Mouse (Mus musculus) hindbrain, embryonic 11.5 days (tissue): ENCODE data around the gene Krt23. TPM values are rescaled to one million over a fixed set of nuclear protein-coding genes. Genes with fewer than 3 reads are reported as not detected.

Experiments used
- ATAC-seq: fragments of 200-750 bp; cut with Nextera tagmentation; 2 replicates; pipeline ENCODE4 v1.8.0; 2017; ENCODE audit warnings: mild to moderate bottlenecking, moderate TSS enrichment, moderate library complexity; ENCODE audit not compliant: low FRiP score
- DNase-seq: peaks from one replicate; pipeline ENCODE4 v3.0.0-alpha.2; 2015; ENCODE audit warnings: low spot score
- H3K27ac ChIP-seq: fragments of 300-500 bp; sonication (generic); 2 replicates; pipeline ENCODE4 v1.5.1; 2014; ENCODE audit warnings: mild to moderate bottlenecking, low read depth, low read length
- H3K27me3 ChIP-seq: fragments of 300-500 bp; sonication (generic); 2 replicates; pipeline ENCODE4 v1.6.1; 2014; ENCODE audit warnings: mild to moderate bottlenecking, low read length, moderate library complexity, mixed read lengths; ENCODE audit not compliant: control insufficient read depth, insufficient read depth
- H3K36me3 ChIP-seq: fragments of 300-500 bp; sonication (generic); 2 replicates; pipeline ENCODE4 v1.6.1; 2014; ENCODE audit warnings: mild to moderate bottlenecking, low read length, moderate library complexity, mixed read lengths; ENCODE audit not compliant: control insufficient read depth, insufficient read depth
- H3K4me1 ChIP-seq: fragments of 300-500 bp; sonication (generic); replicated peaks from 2 replicates; pipeline ENCODE4 v1.6.1; 2014; ENCODE audit warnings: low read length, mixed read lengths; ENCODE audit not compliant: control insufficient read depth, insufficient read depth
- H3K4me2 ChIP-seq: fragments of 300-500 bp; sonication (generic); replicated peaks from 2 replicates; pipeline ENCODE4 v1.6.1; 2014; ENCODE audit warnings: mild to moderate bottlenecking, low read depth, low read length
- H3K4me3 ChIP-seq: fragments of 300-500 bp; sonication (generic); 2 replicates; pipeline ENCODE4 v1.5.1; 2014; ENCODE audit warnings: low read depth, low read length
- H3K9ac ChIP-seq: fragments of 300-500 bp; sonication (generic); 2 replicates; pipeline ENCODE4 v1.6.1; 2014; ENCODE audit warnings: low read depth, low read length
- H3K9me3 ChIP-seq: fragments of 300-500 bp; sonication (generic); 2 replicates; pipeline ENCODE4 v1.6.1; 2016; ENCODE audit warnings: low read length; ENCODE audit not compliant: control insufficient read depth
- WGBS: fragments of 180-500 bp; shearing (Covaris S2); extraction: QIAGEN DNeasy Blood & Tissue Kit; methylation state at CpG from one replicate; pipeline ENCODE4 v1.1.7; 2014; 5-methylcytosine and 5-hydroxymethylcytosine counted together
- polyA plus RNA-seq: library from polyadenylated mRNA; unstranded; fragments of >200 nt; fragmentation: Nextera tagmentation; extraction: Ambion mirVana; gene quantifications from 2 replicates; pipeline ENCODE4 v1.2.1, GENCODE M21; 2014

Gene Krt23
- polyA plus RNA-seq, 1 experiment from 2014 or later = not detected

DNA sequence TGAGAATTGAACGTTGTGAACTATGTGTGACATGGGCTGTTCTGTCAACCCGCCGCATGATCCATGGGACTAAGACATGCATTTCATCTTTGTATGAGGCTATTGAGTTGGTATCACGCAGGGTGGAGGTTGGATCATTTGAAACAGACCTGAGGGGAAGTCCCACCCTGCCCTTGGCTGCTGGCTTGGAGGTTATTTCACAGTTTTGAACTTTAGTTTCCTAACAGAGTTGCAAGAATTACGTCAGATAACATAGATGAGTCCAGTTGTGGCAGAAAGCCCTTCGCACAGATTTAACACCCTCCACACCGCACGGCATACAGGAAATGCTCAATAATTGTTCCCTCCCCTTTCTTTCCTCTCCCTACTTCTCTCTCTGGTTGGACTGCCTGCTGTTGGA lies 1.9 kb downstream of the Krt23 start:
- 83% methylated on average over 8 of the region's 8 CpGs for WGBS
- no peak overlapping the region for H3K9ac ChIP-seq
- no peak overlapping the region for H3K27ac ChIP-seq
- 0 out of 2 replicates have a peak, but pooled peaks cover 2% of the 10 kb centered on the region for H3K4me1 ChIP-seq
- no peaks in the 10 kb centered on the region for H3K36me3 ChIP-seq
- no peak for DNase-seq
- no peak for ATAC-seq
- no peak overlapping the region for H3K4me2 ChIP-seq
- H3K27me3 ChIP-seq = no peaks in the 10 kb centered on the region
- H3K4me3 ChIP-seq = no peak overlapping the region
- H3K9me3 ChIP-seq = no peaks in the 10 kb centered on the region

DNA sequence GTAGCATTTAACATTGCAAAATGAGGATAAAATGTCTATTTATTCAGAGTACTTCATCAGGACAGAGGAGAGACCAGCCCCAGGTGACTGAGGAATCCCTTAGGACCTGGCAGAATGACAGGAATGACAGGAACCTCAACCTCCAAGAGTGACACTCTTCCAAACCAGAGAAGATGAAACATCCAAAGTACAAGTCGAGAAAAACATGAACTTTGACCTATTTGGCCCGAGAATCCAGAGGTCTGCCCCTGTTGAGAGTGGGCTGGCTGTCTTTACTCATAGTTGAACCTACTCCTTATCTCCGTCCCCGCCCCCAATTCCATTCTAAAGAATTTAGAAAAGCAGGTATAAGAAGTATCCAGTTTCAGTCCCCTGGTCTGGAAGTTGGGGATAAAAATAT lies 2.3 kb downstream of the Krt23 start:
- Histone ChIP-seq H3K4me3 (no peak overlapping the region), H3K9me3 (no peaks in the 10 kb centered on the region), H3K27ac (no peak overlapping the region), H3K9ac (no peak overlapping the region), H3K36me3 (no peaks in the 10 kb centered on the region), H3K27me3 (no peaks in the 10 kb centered on the region), H3K4me1 (0 out of 2 replicates have a peak, but pooled peaks cover 2% of the 10 kb centered on the region), H3K4me2 (no peak overlapping the region)
- WGBS = 71% methylated on average over 4 of the region's 4 CpGs
- no peak for DNase-seq
- ATAC-seq = no peak

DNA sequence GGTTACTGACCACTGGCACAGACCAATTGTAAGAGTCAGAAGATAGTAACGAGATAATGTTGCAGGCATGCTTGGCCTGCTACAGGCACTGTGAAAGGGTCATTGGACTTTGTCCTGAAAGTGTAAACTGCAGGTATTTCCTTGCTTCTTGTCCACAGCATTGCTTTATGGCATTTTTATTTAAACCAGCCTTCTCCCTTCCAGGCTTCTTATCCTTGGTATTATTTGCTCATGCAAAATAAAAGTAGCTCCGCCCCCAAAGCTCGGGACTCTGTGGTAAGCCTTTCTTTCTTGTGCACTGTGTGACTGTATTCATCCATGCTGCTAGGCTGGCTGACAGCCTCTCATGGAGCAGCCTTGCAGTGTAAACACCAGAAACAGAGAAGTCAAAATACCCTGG lies 3.7 kb downstream of the Krt23 start:
- Histone ChIP-seq H3K27ac (no peak overlapping the region), H3K4me2 (no peak overlapping the region), H3K4me3 (no peak overlapping the region), H3K9ac (no peak overlapping the region), H3K27me3 (no peaks in the 10 kb centered on the region), H3K36me3 (no peaks in the 10 kb centered on the region), H3K9me3 (no peaks in the 10 kb centered on the region), H3K4me1 (0 out of 2 replicates have a peak, but pooled peaks cover 2% of the 10 kb centered on the region)
- DNase-seq (no peak), ATAC-seq (no peak)
- 55% methylated on average over 3 of the region's 3 CpGs for WGBS

DNA sequence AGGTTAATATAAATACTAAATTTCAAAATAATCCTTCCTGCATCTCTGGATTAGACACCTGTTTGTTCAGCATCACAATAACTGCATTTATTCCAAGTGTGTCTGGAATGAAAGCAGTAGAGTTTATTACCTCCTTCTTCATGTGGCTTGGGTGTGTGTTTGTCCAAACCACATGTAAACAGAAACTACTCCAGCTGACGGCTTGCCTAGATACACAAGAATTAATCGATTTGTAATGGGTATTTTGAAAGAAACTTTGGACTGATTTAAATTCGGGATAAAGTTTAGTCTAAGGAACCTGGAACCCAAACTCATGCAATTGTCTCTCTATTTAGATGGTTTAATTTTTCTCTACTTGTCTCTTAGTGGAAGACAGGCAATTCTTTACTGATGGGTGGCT lies 18.0 kb downstream of the Krt23 start:
- DNase-seq (no peak), ATAC-seq (no peak)
- no peak overlapping the region for H3K27ac ChIP-seq
- no peak overlapping the region for H3K4me3 ChIP-seq
- 89% methylated on average over 3 of the region's 3 CpGs for WGBS
- no peaks in the 10 kb centered on the region for H3K9me3 ChIP-seq
- H3K4me2 ChIP-seq = no peak overlapping the region
- H3K27me3 ChIP-seq = no peaks in the 10 kb centered on the region
- H3K4me1 ChIP-seq = no peaks in the 10 kb centered on the region
- H3K36me3 ChIP-seq = no peaks in the 10 kb centered on the region
- no peak overlapping the region for H3K9ac ChIP-seq

DNA sequence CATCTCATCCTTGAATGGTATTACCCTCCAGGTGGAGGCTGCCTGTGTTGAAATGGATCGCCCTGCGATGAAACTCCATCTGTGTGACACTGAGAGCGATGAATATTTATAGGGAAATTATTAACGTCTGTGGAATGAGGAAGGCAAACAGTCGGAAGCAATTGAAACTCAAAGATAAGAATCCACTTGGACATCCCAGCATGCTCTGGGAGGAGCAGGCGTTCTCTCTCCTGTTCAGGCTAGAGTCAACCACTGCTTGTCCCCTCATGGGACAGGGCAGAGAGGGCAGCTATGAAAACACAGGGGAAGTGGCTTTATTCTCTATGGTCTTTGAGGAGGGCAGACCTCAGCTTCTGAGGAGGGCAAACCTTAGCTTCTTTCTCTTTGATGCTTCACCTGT lies 19.5 kb downstream of the Krt23 start:
- DNase-seq (no peak), ATAC-seq (no peak)
- Histone ChIP-seq H3K9ac (no peak overlapping the region), H3K4me3 (no peak overlapping the region), H3K9me3 (no peaks in the 10 kb centered on the region), H3K4me2 (no peak overlapping the region), H3K27ac (no peak overlapping the region), H3K4me1 (no peaks in the 10 kb centered on the region), H3K27me3 (no peaks in the 10 kb centered on the region), H3K36me3 (no peaks in the 10 kb centered on the region)
- 83% methylated on average over 6 of the region's 6 CpGs for WGBS

DNA sequence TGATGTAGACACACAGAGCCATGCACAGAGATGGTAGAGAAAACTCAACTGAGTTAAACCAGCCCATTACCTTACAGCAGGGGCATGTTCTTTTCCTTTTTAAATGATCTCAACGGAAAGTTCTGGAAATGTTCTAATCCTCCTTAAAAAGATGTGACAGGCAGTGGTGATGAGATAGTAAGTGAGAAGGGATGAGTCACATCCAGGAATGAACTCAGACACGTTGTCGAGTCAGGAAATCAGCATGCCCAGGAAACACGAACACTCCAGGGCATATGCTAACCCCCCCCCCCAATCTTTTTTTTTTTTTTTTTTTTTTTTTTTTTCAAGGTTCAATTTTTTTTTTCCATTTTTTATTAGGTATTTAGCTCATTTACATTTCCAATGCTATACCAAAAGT lies 20.5 kb downstream of the Krt23 start:
- Histone ChIP-seq H3K4me1 (no peaks in the 10 kb centered on the region), H3K27ac (no peak overlapping the region), H3K4me3 (no peak overlapping the region), H3K9ac (no peak overlapping the region), H3K27me3 (no peaks in the 10 kb centered on the region), H3K4me2 (no peak overlapping the region), H3K9me3 (no peaks in the 10 kb centered on the region), H3K36me3 (no peaks in the 10 kb centered on the region)
- WGBS = 90% methylated on average over 4 of the region's 4 CpGs
- DNase-seq (no peak), ATAC-seq (no peak)

DNA sequence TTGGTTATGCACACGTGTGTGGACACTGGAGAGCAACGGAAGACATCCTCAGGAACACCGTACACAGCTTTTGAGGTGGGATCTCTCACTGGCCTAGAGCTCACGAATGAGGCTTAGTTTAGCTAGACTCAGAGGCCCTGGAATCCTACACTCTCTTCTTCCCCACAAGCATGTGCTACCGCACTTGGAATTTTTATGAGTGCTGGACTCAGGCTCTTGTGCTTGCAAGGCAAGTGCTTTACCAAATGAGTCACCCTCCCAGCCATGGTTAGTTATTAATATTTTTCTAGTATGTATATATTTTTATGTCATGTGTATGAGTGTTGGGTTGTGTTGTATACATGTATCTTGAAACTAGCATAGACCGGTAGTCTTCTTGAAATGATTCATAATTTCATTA lies 21.0 kb downstream of the Krt23 start:
- Histone ChIP-seq H3K4me1 (no peaks in the 10 kb centered on the region), H3K4me2 (no peak overlapping the region)
- 94% methylated on average over 6 of the region's 6 CpGs for WGBS

DNA sequence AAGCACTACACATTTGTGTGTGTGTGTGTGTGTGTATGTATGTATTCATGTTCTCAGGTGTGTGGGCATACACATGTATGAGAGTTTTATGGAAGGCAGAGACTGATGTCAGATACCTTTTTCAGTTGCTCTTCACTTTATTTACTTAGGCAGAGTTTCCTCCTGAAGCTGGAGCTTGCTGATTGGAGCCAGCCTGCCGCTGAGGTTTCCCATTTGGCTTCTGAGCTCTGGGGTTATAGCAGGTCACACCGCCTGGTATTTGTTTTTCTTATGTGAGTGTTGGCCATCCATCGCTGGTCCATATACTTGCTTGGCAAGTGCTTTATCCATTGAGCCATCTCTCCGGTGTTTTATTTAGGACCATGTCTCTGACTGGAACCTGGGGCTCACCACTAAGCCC lies 23.7 kb downstream of the Krt23 start:
- ATAC-seq (no peak), DNase-seq (no peak)
- Histone ChIP-seq H3K4me2 (no peak overlapping the region), H3K4me3 (no peak overlapping the region), H3K27ac (no peak overlapping the region), H3K4me1 (no peaks in the 10 kb centered on the region), H3K9ac (no peak overlapping the region), H3K27me3 (no peaks in the 10 kb centered on the region), H3K9me3 (no peaks in the 10 kb centered on the region), H3K36me3 (no peaks in the 10 kb centered on the region)
- WGBS = 86% methylated on average over 4 of the region's 4 CpGs

More for the DNA sequence above, 21.0 kb downstream of the Krt23 start:
- DNase-seq = no peak
- Histone ChIP-seq H3K27me3 (no peaks in the 10 kb centered on the region), H3K9me3 (no peaks in the 10 kb centered on the region), H3K4me3 (no peak overlapping the region), H3K9ac (no peak overlapping the region), H3K27ac (no peak overlapping the region), H3K36me3 (no peaks in the 10 kb centered on the region)
- ATAC-seq = no peak

DNA sequence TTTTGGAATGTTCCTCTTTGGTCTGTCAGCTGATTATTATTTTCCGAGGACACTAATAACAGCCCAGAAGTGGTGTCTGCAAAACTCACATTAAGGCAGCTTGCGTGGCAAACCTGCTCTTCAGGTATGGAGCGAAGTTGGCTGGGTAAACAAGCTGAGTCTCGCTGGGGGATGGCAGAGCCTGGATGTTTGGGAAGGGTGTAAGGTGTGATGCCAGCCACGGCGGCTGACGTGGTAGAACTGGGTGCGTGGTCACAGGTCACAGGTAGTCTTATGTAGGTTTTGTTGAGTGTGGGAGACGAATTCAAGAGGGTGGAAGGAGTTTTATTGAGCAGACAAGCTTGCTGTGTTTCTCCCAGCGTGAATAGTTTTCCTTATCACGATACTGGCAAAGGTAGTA lies 24.4 kb downstream of the Krt23 start:
- H3K4me2 ChIP-seq = no peak overlapping the region
- H3K36me3 ChIP-seq = no peaks in the 10 kb centered on the region
- no peaks in the 10 kb centered on the region for H3K9me3 ChIP-seq
- ATAC-seq = no peak
- no peak overlapping the region for H3K9ac ChIP-seq
- DNase-seq = no peak
- H3K4me3 ChIP-seq = no peak overlapping the region
- whole genome bisulfite sequencing = 85% methylated on average over 11 of the region's 11 CpGs
- no peaks in the 10 kb centered on the region for H3K27me3 ChIP-seq
- no peak overlapping the region for H3K27ac ChIP-seq
- no peaks in the 10 kb centered on the region for H3K4me1 ChIP-seq
